Mouse (Mus musculus): ENCODE measurements around the gene Nr2c2ap.

- TF ChIP-seq GATA1 (IDR thresholded peaks at IDR 0.05; ENCODE audit: low read length), result no peak
- no peak for TF ChIP-seq TAL1 (IDR thresholded peaks at IDR 0.05; ENCODE audit: low read length)
Observed at GRCm38 (mm10) chr8:70087237-70087636, 43.9 kb upstream of the Nr2c2ap start.

Data from erythroblast, embryonic 14.5 days (primary cell).